Mouse (Mus musculus) heart, postnatal 10 days (tissue): ENCODE data around the gene Gjc1. TPM values are rescaled to one million over a fixed set of nuclear protein-coding genes. Genes with fewer than 3 reads are reported as not detected.

Source experiments
- DNase-seq, 2 experiments: peaks; one replicate each; pipeline ENCODE4 v3.0.0; 2021
- intact Hi-C: fragments of 180-260 bp; cut with DNase I; formaldehyde crosslinking; loops from one replicate; pipeline ENCODE4 v1.15.1; 2025
- total RNA-seq, 2 experiments: library from RNA; stranded (reverse); gene quantifications; 2 replicates each; pipeline ENCODE4 v1.2.3; 2021

The Gjc1 gene
- total RNA-seq, 2 experiments from 2014 or later, result 57.7 to 74.8 TPM

- intact Hi-C loops, result loop anchor here (1.0 kb wide), 1 partner anchor 38 kb away; no protein-coding TSS in a partner anchor
- peak; percentile 61 to 65 for DNase-seq
These were observed 1.1 kb downstream of the Gjc1 start for GRCm38 (mm10) chr11:102818121-102819020.

DNA sequence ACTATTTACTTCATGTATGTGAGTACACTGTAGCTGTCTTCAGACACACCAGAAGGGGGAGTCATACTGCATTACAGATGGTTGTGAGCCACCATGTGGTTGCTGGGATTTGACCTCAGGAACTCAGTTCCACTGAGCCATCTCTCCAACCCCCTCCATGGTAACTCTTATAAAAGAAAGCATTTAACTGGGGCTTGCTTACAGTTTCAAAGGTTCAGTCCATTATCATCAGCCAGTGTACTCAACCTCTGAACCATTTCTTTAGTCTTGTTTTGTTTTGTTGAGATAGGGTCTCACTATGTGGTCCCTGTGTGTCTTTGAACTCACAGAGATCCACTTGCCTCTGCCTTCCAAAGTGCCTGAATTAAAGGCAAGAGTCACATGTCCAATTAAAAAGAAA is 4.6 kb downstream of the Gjc1 start:
- intact Hi-C loops, result no loop called here
- DNase-seq, result no peak

DNA sequence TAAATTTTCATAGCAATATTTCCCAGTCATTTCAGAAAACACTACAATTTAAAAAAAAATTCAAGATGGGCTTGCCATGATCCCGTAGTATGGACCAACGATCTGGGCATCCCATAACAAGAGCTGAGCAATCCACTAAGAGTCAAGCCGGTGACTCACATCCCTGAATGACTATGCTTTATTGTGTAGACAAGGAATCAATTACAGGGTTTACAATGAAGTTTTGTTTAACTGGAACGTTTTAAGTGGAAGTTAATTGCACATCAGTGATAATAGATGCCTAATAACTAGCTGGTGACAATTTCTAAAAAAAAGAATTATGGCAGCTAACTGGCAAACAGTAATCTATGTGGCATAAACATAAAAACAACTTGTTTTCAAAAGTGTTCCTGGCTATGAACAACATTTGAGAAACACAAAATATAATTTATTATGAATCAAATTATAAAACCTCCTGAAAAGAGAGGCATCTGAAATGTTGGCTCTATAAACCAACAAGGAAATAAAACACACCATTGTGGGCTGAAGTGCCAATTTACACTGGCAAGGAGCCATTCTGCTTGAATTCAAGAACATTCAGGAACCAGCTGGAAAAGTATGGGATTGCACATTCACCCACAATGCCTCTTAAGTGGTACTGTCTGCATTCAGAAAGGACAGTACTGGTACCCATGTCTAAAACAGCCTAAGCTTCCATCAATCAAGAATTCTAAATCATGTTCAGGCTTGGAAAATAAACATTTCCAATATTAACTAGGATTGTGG is 8.6 kb downstream of the Gjc1 start:
- intact Hi-C loops, result no loop called here

DNA sequence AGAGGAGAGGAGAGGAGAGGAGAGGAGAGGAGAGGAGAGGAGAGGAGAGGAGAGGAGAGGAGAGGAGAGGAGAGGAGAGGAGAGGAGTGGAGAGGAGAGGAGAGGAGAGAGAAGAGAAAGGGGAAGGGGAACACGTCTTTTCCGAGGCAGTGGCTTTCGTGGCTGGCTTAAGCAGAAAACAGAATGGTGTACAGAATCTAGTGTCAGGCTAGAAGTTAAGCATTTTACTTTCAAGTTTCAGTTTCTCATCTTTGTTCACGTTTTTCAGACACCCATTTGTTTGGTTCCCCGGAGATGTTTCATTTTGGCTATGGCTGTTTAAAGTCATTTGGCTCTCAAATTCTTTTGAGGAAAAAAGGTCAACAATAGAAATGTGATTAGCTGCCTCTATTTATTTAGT is 11.3 kb downstream of the Gjc1 start:
- DNase-seq, result no peak
- intact Hi-C loops, result no loop called here

More for the DNA sequence above, 8.6 kb downstream of the Gjc1 start:
- no peak for DNase-seq

GRCm38 (mm10) chr11:102803453-102803852 is 16.0 kb downstream of the Gjc1 start:
- no peak for DNase-seq
- intact Hi-C loops, result no loop called here

GRCm38 (mm10) chr11:102794157-102794556 is 25.3 kb downstream of the Gjc1 start:
- intact Hi-C loops, result no loop called here
- peak in 1 of 2 experiments; percentile 26 for DNase-seq

DNA sequence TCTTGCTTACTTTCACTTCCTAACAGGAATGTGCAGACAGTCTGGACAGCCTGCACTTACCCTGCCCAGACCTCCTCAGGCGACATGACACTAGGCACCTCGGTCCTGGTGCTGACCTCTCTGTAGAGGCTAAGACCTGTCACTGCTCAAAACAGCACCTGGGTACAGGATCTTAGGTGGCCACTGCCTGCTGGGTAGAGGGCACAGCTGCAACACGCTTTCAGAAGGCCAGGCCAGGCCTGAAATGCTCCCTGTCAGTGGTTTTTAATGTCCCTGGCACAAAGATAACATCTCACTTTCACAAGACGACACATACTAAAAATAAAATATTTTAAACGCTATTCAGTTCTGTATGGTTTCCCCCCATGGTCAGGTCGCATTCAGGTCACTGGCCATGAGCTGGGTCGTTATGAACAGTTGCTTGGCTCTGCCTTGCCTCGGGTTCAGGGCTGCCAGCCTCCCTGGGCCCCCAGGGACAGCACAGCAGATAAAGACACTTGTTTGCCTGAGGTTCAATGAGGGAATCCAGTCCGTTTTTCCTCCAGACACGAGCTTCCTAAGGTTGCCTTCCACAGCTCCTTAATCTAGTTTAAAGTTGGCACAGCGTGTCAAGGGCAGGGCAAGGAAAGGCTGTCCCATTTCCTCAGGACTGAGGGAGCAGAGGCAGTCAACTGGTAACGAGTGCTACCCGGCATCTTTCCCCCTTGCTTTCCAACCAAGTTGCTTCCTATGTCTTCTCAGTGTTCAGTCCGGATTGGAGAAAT is 27.6 kb downstream of the Gjc1 start:
- peak in 1 of 2 experiments; percentile 37 for DNase-seq

DNA sequence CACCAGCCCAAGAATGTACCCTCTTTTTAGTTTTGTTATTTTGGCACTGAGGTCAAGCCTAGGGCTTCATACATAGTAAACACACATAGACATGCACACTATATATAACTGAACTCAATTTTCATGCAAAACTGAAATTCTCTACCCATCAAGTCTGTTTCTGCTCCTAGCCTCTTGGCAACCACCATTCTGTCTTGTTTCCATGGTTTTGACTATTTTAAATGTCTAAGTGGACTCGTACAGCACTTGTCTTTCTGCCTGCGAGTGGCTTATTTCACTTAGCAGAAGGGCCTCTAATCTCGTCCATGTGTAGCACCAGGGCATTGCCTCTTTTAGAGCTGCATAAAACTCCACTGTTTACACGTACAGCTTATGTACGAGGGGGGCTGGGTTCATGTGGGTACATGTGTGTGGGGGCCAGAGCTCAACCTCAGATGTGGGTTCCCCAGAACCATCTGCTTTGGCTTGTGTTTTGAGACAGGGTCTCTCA is 31.8 kb downstream of the Gjc1 start:
- DNase-seq, result no peak
- intact Hi-C loops, result no loop called here

More for the DNA sequence above, 27.6 kb downstream of the Gjc1 start:
- intact Hi-C loops, result no loop called here

- intact Hi-C loops, result no loop called here
- DNase-seq, result peak in 1 of 2 experiments; percentile 66
These were observed 36.1 kb downstream of the Gjc1 start for GRCm38 (mm10) chr11:102783443-102783842.

- intact Hi-C loops, result no loop called here
- no peak for DNase-seq
These were observed 38.0 kb downstream of the Gjc1 start for GRCm38 (mm10) chr11:102781523-102781922.

DNA sequence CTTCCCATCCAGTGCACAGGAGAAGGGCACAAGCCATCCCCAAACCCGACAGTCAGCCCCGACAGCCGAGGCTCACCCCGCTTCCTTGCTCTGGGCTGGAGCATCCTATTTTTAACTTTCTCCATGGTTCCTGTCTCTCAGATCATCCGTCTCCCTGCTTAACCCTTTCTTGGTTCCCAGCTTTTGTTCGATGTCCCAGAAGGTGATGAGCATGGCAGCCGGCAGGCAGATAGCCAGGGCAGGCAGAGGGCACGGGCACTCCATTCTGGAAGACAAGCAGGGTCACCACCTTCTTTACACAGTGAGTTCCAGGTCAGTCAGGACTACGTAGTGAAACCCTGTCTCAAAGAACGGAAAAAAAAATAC is 38.5 kb downstream of the Gjc1 start:
- intact Hi-C loops, result loop anchor here (1.0 kb wide), 1 partner anchor 37 kb away; no protein-coding TSS in a partner anchor
- DNase-seq, result no peak

DNA sequence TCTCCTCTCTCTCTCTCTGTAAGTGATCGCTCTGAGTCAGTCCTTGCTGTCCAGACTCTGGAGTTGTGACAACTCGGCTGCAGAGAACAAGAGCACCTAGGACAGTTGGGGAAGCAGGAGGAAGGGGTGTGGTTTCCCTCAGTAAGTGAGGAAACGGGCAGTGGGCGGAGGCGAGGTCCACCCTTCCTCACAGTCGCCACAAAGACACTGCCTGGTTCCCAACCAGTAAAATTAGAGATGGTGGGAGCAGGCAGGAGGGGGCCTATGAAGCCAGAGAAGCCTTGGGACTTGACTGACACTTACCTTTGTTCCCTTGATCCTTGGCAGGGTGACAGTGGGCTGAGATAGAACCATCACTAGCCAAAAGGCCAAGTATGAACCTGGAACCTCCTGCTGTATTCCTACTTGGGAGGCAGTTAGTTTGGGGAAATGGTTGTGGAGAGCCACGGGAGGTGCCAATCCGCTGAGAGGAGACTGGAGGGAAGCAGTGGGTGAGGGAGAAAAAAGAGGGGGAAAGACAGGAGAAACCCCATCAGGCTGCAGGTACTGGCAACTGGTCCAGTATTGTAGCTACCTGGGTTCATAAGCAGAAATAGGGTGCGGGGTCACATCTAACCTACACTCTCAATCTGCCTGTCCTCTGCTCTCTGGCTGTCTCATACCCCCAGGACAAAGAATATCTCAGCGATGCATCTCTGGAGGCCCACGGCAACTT is 39.1 kb downstream of the Gjc1 start:
- peak in 1 of 2 experiments; percentile 48 for DNase-seq
- intact Hi-C loops, result loop anchor here (1.0 kb wide), 1 partner anchor 38 kb away; no protein-coding TSS in a partner anchor

DNA sequence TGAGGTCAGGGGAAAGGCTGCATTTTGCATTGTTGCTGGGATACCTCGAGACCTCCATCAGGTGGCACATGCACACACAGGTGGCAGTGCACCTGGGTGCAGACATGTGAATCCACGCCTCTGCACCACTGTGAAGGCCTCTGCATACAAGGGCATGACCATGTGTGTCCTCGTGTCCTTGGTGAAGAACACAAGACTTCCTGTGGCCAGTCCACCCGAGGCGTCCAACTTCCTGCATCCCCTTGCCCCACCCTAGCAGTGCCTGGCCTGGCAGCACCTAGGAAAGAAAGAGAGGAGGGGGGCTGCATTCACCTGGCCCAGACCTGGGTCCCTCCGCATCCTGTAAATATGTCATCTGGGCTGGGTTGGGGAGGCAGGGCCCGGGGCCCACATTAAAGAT is 39.7 kb downstream of the Gjc1 start:
- DNase-seq, result no peak
- intact Hi-C loops, result loop anchor here (1.0 kb wide), 1 partner anchor 38 kb away; no protein-coding TSS in a partner anchor

GRCm38 (mm10) chr11:102779081-102779638 is 40.3 kb downstream of the Gjc1 start:
- intact Hi-C loops, result no loop called here
- DNase-seq, result no peak

DNA sequence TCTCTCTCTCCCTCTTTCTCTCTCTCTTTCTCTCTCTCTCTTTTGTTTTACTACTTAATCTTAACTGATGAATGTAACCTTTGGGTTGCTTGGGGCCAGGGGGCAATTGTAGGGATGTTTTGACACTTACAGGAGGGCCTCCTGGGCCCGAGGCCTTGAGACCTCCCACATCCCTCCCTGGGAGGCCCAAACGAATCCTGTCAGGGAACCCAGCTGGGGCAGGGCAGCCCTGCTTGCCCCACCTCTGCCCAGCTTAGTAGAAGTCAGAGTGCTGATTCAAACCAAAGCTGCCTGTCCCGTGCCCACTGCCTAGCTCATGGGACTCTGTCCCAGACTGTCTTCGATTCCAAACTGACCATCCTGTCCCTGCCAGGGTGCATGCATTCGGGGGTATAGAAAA is 40.9 kb downstream of the Gjc1 start:
- DNase-seq, result no peak
- intact Hi-C loops, result no loop called here

DNA sequence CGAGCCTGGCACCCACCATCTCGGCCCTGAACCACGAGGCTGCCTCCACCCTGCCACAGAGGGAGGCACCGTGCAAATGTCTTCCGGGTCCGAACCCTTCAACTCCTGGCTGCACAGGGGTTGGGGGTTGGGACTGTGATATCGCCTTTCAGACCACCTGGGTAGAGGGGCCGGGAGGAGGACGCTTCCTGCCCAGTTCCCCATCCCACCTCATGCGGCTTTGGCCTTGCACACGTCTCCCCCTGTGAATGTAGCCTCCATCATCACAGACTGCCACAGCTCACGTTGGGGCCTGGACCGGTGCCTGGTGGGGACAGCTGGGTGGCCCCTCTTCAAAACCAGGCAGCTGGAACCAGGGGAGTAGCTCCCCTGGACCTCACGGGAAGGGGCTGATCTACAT is 41.3 kb downstream of the Gjc1 start:
- intact Hi-C loops, result no loop called here
- no peak for DNase-seq

GRCm38 (mm10) chr11:102777598-102777997 is 41.9 kb downstream of the Gjc1 start:
- DNase-seq, result peak; percentile 91 to 93
- intact Hi-C loops, result no loop called here

- peak; percentile 89 for DNase-seq
- intact Hi-C loops, result loop anchor here (1.0 to 2.0 kb wide), 3 partner anchors 78 to 218 kb away; no protein-coding TSS in a partner anchor
These were observed 44.8 kb downstream of the Gjc1 start for GRCm38 (mm10) chr11:102774621-102775141.
